Mouse (Mus musculus) retina, postnatal 7 days (tissue): ENCODE data around the gene Syt15.
"Not testable (repeated sequence)": the region's sequence is repeated elsewhere in the genome, so short reads cannot be mapped to it uniquely, and the experiment has no call there.

ENCODE experiments used
- DNase-seq: peaks from one replicate; pipeline ENCODE4 v3.0.0-alpha.2; 2012; ENCODE audit warnings: low read depth, low spot score

Syt15 gene

GRCm38 (mm10) chr14:34227981-34228380, 8.6 kb downstream of the Syt15 start:
- DNase-seq: no peak

GRCm38 (mm10) chr14:34228830-34229506, 9.6 kb downstream of the Syt15 start:
- DNase-seq: no peak

- DNase-seq: no peak
These were observed 12.9 kb downstream of the Syt15 start for GRCm38 (mm10) chr14:34232340-34232739.

DNA sequence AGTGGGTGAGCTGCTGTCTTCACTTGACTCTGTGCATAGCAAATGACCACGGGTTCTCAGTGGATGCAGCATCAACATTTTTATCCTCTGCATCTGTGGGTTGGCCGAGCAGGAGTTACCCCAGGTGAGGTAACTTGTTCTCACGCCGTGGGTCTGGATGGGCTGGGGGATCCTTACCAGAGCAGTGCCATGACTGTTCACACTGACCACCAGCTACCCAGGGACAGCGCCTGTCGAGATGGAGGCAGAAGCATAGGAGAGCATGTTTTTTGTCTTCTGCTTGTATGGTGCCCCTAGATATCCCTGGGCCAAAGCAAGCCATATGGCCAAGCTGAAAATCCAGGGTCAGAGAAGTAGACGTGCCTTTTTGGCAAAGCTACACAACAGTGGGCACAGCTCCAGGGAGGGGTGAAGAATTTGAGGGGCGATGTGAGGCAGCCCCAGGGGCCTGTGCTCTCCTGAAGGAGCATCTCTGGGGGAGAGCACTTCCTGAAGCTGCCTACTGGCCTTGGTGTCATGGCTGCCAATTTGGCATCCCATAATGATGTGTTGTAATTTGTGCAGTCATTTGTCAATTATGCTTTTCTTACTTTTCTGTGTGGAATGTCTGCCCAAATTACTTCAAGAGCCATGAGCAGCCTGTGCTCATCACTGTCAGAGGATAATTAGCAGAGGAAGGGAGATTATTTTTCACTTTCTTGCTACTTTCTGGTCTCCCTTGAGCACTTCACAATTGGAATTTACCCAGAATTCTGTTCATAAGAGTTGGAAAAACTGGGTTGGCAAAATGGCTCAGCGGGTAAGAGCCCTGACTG, 13.7 kb downstream of the Syt15 start:
- DNase-seq: no peak

- no peak for DNase-seq
These were observed 14.5 kb downstream of the Syt15 start for GRCm38 (mm10) chr14:34233846-34234245.

DNA sequence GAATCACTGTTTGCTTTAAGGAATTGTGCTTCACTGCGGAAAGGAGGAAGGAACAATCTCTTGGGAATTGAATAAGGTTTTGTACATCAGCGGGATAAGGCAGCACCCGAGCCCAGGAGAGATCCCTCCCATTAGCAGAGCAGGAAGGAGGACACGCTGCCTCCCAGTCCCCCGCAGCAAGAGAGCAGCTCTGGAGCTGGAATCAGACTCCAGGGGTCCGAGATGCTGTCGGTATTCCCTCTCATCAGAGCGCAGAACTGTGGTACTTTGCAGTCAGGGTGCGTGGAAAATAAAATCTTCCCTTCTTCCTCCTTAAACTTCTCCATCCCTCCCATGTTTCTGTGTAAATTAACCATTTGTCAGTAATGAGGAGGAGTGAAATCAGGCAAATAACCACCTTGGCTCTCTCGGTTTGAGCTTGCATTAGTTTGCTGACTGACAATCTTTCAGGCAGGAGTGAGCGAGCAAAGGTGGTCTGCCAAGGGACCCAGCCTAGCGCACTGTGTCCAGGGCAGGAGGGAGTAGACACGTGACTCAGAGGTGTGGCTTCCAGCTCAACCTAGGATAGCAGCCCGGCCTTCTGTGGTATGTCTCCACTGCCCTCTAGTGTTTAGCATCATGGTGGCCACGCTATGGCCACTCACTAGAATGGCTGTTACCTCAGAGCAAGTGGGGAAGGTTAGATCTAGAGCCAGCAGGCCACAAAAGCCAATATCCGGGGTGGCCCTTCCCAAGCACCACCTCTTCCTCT, 15.4 kb downstream of the Syt15 start:
- DNase-seq: peak; percentile 65

DNA sequence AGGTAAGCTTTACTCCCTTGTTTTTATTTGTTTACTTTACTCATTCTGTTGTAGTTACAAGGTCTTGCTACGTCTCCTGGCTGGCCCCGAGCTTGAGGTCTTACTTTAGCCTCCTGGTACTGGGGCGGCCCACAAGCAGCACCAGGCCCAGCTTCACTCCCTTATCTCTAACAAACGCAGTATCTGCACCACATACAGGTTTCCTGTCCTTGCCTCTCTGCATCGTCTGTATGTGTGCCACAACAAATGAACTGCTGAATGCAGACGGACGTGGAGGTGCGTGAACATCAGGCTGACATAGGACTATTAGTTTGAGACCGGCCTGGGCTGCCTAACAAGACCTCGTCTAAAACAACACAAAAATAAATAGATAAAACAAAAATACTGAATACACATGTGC, 20.9 kb downstream of the Syt15 start:
- DNase-seq: no peak

DNA sequence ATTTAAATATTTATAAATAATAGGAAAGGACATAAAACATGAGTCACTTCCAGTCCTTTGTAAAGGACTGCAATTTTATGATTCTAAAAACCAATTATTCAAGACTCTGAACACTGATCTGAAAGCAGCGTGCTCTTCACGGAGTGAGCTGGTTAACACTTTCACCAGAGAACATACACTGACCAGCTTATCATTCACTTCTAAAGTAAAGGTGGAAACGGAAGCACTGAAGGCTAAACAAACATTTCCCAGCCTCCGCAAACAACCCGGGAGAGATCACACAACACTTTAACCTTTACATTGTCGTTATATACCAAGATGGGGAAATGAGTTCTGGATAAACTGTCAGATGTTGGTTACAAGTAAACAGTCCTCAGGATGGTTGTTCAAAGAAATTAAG, 21.3 kb downstream of the Syt15 start:
- DNase-seq: no peak

DNA sequence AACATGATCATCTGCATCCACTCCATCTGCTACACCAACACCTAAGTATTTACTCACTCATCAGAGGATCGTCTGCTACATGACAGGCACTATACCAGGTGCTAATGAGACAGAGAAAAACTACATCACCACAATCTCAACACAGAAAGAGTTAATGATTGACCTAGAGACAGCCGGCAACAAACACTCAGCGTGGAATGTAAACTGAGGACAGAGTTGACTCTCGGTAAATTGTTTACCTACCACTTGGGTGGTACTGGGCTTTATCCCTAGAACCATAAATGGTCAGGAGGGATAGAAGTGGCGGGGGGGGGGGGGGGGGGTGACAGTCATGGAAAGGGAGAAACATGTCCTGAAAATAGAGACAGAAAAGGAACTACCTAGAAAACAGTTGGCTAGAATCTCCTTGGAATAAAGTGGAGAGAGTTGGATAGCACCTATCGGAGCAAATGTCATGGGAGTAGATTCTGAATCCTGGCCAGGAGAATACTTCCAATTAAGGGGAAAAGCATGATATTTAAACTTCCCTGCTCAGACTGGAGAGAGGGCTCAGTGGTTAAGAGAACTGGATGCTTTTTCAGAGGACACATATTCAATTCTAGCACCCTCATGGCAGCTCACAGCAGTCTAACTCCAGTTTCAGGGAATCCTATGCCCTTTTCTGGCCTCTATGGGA, 33.2 kb downstream of the Syt15 start:
- no peak for DNase-seq

DNA sequence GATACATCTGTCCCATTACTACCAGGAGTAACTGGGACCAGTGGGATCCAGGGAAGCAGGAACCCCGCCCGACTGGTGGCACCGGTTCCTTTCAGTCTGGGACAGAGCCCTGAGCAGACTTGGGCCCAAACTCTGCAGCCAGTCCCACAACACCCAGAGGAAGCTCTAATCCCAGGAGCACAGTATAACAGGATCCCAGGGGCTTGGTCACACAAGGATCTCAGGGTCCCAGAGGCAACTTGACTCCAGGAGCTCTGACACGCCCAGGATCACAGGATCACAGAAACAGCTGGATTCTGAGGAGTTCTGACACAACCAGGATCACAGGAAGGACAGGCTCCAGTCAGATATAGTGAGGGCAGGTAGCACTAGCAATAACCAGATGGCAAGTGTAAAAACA, 33.9 kb downstream of the Syt15 start:
- no peak for DNase-seq

GRCm38 (mm10) chr14:34258525-34258924, 39.1 kb downstream of the Syt15 start:
- not testable (repeated sequence) for DNase-seq

- DNase-seq: no peak
These were observed 48.7 kb downstream of the Syt15 start for GRCm38 (mm10) chr14:34268046-34268445.

DNA sequence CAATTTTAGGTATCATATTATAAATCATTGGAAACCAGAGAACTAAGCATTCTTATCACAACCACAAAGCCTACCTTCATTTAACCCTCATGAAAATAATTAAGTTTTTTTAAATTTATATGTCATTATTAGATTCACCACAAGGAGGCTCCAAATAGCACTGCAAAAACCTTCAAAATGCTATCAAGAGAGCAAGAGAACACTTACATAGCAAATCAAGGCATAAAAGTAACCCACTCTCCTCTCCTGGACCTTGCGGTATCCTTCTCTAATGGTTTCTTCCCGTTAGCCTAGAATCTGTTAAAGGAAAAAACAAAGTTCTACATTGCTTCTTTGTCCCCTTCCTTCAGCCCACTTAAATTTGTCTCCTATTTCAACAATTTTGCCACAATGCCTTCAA, 53.9 kb downstream of the Syt15 start:
- peak; percentile 5 for DNase-seq

GRCm38 (mm10) chr14:34274141-34274540, 54.7 kb downstream of the Syt15 start:
- DNase-seq: no peak

DNA sequence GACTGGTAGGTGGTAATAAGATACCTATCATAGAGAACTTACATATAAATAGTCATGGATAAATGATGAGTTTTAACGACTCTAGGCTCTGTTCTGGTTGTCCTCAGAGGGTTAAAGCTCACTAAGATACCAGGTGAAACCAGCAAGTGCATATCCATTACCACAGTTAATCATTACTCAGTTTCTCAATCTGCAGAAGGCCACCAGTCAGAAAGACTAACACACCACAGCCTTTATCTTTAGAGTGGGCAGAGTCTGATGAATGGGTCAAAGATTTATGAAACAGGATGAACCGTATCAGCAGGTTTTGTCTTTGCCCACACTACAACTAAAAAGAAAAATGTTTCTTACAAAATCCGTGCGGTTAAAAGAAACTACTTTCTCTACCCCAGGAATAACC, 55.8 kb downstream of the Syt15 start:
- no peak for DNase-seq

DNA sequence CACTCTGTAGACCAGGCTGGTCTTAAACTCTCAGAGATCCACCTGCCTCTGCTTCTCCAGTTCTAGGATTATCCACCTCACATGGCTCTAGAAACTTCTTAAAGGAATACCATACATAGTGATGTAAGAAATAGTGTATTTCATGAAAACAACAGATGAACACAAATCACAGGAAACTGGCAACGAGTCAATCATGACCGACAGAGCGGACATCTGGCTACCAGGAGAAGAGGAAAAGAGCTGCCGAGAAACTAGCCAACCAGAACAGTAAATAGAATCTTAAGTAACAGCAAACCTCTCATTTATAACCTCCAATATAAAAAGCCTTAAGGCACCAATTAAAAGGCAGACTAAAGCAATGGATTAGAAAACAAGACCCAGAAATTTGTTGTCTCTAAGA, 60.3 kb downstream of the Syt15 start:
- no peak for DNase-seq
